Mouse (Mus musculus): ENCODE measurements at regions not wholly inside any gene's neighbourhood (a gene's known extent, or its start where the extent isn't known, plus 50 kb on each side); places are given as distances from the start of the nearest gene placed in this dataset.

DNA sequence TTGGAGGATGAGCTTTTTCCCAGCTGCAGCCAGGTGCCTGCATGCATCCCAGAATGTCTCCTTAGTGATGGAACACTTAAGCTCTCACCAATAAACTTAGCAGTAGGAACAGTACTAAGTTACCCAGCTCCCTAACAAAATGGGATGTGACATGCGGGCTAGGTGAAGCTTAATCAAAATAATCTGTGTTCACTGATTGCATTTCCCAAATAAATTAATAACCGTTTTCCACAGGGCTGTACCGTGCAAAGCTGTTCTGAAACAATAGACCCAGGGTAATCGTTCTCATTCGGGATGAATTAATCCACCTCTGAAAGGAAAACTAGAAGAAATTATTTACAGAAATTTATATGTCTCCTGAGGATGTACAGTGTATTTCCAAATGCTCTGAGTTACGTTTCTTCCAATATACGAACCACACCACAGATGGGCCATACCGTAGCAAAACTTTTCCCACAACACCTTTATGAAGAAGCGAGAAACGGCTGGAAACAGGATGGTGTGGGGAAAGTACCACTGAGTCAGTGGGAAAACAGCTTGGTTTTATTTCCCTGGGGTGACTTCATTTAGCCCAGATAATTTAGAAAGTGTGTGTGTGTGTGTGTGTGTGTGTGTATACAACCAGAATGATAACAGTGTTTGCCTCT, 148.5 kb upstream of the Adamts16 start:
- no peak for DNase-seq

DNA sequence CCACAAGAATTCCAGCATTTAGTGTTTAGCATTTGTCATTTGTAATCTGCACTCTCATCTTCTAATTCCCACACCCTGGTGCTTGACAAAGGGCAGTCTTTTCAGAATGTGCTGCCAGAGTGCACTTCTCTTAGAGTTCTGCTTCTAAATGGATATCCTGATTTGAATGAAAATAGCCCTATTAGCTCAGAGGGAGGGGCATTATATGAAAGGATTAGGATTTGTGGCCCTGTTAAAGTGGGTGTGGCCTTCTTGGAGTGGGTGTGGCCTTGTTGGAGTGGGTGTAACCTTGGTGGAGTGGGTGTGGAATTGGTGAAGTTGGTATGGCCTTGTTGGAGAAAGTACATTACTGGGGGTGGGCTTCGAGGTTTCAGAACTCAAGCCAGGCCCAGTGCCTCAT, 137.7 kb upstream of the Adamts16 start:
- DNase-seq: no peak

DNA sequence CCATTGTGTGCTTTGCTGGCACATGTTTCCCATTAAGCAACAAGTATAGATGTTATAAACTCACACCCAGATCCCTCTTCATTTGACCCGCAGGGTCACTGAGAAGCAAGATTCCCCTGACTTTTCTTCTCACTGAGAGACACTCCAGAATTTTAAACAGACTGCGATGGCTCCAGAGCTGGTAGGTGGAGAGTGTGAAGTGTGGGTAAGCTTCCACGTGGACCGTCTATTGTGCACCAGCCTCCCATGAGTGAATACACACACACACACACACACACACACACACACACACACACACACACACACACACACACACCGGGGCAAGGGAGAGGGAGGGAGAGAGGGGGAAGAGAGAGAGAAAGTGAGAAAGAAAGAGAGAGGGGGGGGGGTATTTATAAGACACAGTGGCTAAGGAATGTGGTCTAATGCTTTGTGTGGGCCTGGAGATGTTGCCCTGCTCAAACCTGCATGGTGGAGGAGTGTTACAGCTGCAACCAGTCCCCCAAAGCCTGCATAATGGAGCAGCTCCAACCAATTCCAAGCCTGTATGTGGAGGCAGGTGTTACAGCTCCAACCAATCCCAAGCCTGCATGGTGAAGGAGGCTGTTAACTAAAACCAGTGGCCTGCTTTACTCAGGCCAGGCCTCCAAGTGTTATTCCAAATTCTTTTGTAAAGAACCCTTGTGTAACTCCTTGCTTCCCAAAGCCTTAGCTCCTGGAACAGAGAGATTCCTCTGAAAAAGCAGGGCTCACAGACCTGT, 137.1 kb upstream of the Adamts16 start:
- DNase-seq: no peak

DNA sequence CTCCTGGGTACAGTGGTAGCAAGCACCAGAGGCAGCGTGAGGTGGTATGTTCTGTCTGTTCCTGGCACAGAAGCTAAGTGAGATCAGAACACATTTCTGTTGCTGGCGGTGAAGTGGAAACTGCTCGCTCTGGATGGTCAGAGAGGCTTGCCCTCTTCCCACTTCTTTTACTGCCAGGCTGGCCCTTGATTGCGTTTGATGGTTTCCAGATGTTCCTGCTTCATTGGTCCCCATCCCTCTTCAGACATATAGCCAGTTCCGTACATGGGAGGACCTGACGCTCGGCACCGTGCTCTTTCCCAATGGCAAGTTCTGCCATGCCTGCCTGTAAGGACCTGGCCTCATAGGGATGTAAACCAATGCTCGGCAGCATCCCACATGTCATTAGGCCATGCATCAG, 128.0 kb upstream of the Adamts16 start:
- DNase-seq: no peak

DNA sequence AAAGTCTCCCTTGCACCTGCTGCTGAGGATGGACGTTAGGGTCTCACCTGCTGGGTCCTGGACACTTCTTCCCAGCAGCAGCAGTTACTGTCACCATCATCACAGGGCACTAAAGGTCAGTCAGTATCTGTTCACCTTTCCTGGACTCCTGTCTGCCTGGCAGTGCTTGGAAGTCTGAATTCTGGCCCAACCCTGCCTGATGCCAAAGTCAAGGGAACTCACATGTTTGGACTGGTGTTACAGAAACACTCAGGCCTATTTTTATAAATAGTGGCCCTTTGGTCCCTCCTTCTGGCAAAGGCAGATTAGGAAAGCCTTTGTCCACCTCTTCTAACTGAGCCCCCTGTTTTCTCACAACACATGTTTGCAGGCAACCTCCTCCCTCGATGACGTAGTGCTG, 126.2 kb upstream of the Adamts16 start:
- no peak for DNase-seq

DNA sequence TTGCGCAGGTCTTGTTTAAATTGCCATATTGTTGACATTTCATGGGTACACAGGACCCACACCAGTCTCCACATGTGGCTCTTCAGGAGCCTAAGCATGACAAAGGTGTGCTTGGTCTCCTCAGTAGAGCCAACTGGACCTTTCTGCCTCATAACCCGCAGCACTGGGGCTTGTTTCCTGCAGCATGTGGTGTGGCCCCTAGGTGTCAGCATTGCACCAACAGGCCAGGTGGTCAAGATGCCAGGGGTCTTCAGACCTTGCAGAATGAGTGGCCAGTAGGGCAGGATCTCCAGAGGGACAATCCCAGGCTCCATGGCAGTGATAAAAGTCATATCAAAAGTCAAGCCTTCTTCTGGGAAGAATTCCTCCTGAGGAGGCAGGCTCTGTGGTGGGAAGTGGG, 121.8 kb upstream of the Adamts16 start:
- DNase-seq: no peak

DNA sequence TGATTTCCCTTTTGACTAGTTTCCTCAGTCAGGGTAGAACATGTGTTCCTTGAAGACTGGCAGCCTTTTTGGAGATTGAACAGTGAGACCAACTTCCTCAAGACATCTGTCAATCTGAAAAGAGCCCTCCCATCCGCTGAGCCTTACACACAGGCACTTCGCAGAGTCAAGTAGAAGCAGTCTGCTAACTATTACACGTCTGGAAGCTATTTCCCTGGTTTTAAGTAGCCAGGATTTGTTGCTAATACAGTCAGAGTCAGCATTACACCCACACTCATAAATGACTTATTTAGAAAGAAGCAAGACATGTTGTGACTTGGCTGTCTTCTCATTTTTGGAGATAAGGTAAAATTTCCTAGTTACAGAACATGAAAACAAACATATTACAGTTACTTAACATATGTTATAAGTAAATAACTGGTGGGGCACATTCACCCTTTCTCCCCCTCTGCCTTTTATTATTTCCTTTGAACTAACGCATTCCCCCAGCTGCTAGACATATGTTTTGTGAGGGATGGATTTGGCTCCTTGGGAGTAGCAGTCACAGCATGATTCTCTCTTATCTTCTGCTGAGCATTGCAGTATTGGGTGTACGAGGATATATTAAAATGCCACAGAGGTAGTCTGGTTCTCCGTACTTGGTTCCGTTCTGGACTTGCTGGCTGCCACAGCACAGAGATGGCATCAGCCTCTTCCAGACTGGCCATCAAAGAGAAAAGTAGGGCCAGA, 92.9 kb upstream of the Adamts16 start:
- no peak for DNase-seq

DNA sequence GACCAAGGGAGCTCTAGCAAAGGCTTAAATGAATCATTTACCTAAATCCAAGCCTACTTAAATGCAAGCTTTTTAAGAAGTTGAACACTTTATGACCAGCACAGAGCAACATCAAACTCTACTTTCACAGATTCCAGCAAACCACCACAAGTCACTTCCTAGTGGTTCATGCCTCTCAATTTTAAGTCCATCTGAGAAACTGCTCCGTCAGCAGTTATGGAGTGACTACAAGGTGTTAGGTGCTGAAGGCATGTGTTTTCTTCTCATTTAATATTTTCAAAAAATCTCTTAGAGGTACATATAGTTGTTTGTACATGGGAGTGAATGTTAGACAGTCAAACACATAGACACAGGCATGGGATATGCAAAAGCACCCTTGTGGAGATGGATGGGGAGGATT, 72.2 kb upstream of the Adamts16 start:
- DNase-seq: no peak

DNA sequence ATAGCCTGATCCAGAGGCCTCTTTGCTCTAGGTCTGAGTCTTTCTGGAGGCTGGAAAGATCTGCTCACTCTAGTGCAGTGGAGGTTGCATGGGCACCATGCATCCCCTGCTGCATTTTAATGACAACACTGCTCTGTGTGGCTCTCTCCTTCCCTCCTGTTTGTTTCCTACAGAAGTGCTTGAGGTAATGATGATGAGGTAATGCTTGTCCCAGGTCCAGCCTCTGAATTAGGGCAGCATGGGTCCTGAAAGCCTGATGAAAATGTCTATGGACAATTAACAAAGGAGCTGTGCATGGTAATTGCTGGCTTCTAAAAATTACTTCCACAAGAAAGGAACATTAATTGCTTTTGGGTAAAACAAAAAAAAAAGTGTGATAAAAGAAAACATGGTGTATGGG, 69.3 kb upstream of the Adamts16 start:
- peak; percentile 4 to 7 for DNase-seq

DNA sequence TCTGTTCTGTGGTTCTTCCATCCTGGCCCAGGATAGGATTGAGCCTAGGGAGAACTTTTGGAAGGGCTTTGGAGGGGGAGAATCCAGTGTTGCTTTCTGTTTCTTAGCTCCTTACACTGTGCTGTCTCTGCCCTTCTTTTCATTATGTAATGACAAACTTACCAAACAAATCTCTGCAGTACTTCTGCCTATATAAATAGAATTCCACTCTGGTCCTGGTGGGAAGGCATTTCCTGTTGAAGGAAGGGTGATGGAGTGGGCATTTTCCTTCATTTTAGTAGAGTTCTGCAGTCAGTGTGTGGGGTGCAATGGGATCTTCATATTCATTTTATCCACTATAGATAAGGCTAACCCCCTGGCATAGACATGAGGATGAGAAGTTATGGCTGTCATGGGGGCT, 63.2 kb upstream of the Adamts16 start:
- no peak for DNase-seq

DNA sequence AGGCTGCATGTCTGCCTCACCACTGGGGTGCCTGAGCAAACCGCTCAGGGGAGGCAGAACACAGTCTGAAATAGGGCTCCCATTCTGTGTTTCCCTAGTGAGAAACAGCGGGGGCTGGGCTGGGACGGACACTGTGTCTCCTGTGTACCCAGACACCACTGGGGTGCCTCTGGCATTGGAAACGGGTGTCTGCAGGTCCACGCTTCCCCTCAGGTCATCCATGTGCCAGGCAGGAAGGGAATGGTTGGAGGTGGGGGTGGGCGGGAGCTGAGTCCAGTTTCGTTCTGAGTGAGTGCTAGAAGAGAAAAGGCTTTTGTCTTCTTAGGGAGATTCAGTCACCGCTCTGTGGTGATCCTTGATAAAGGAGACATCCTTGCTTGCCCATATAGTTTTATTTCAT, 62.2 kb upstream of the Adamts16 start:
- no peak for DNase-seq

DNA sequence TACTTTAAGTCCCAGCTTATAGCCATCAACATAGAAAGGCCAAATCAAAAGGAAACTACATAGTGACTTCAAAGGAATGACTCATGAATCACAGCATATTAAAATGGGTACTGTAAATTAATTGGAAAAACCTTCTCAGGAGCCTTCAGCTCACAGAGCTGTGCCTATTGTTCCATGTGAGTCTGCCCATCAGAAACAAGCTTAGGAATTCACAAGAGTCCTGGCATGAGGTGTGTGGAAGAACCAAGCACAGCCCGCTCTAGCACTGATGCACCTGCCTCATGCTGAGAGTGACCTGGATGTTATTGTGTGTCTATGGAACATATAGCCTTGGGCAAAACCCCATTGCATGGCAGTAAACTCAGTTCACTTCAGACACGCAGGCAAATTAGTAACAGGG, 61.5 kb upstream of the Adamts16 start:
- DNase-seq: no peak

DNA sequence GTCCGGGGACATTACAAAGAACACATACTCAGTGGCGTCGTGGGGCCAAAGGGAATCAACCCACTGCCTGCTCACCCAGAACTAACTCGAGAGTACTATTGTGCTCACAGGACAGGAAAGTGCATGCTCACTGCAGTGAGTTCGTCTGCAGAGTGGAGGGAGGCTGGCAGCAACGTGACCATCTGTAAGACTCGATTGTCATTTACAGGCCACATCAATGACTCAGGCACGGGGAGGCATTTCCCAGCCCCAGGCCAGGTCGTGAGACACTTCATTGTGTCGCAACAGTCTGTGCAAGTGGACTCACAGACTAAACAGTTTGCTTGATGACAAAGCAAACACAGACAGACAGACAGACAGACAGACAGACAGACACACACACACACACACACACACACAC, 61.1 kb upstream of the Adamts16 start:
- DNase-seq: no peak

DNA sequence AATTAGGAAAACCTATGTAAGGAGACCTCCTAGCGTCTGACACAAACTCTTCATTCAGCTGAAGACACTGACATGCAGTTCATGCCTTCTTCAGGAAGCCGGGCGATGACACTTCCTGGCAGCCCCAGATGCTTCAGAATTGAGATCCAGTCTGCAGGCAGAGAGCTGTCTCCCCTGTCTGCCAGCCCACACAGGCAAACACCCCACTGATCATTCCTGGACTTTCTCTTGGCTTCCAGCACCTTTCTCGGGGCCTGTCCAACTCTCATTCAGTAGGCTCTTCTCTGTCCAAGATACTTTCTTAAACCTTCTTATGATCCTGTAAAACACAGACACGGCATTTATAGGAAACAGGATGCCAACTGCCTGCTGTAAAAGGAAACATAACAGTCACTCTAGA, 50.0 kb upstream of the Adamts16 start:
- DNase-seq: no peak
